Mouse (Mus musculus): ENCODE measurements around the gene Atp6v0c. TPM values are rescaled to one million over a fixed set of nuclear protein-coding genes. Genes with fewer than 3 reads are reported as not detected.

The Atp6v0c gene
- polyA plus RNA-seq, 1 experiment, result 2,818 TPM

- Histone ChIP-seq H3K27ac (ENCODE audit: insufficient read depth, low read length) (no peak overlapping the region), H3K4me1 (ENCODE audit: control insufficient read depth, insufficient read depth, low read length) (no peaks in the 10 kb centered on the region), H3K4me3 (ENCODE audit: insufficient read depth, low read length) (no peak overlapping the region)
- TF ChIP-seq POLR2A (IDR thresholded peaks at IDR 0.05; ENCODE audit: extremely low read depth, insufficient read depth, low read length) (no peak), CTCF (IDR thresholded peaks at IDR 0.05; ENCODE audit: extremely low read depth, insufficient read depth, low read length) (no peak)
Measured at GRCm38 (mm10) chr17:24174259-24174658, 4.8 kb upstream of the Atp6v0c start.

- H3K4me3 ChIP-seq (ENCODE audit: insufficient read depth, low read length), result no peak overlapping the region
- H3K4me1 ChIP-seq (ENCODE audit: control insufficient read depth, insufficient read depth, low read length), result no peaks in the 10 kb centered on the region
- no peak overlapping the region for H3K27ac ChIP-seq (ENCODE audit: insufficient read depth, low read length)
- no peak for TF ChIP-seq POLR2A (IDR thresholded peaks at IDR 0.05; ENCODE audit: extremely low read depth, insufficient read depth, low read length)
- peak; percentile 92 for TF ChIP-seq CTCF (IDR thresholded peaks at IDR 0.05; ENCODE audit: extremely low read depth, insufficient read depth, low read length)
Measured at GRCm38 (mm10) chr17:24173423-24173822, 3.9 kb upstream of the Atp6v0c start.

GRCm38 (mm10) chr17:24171738-24172137 is 2.2 kb upstream of the Atp6v0c start:
- H3K4me1 ChIP-seq (ENCODE audit: control insufficient read depth, insufficient read depth, low read length), result no peaks in the 10 kb centered on the region; the same call in 1 of the 2 replicates
- no peak overlapping the region for H3K4me3 ChIP-seq (ENCODE audit: insufficient read depth, low read length)
- no peak overlapping the region for H3K27ac ChIP-seq (ENCODE audit: insufficient read depth, low read length)
- TF ChIP-seq POLR2A (IDR thresholded peaks at IDR 0.05; ENCODE audit: extremely low read depth, insufficient read depth, low read length) (no peak), CTCF (IDR thresholded peaks at IDR 0.05; ENCODE audit: extremely low read depth, insufficient read depth, low read length) (no peak)

GRCm38 (mm10) chr17:24170729-24171128 is 1.2 kb upstream of the Atp6v0c start:
- H3K27ac ChIP-seq (ENCODE audit: insufficient read depth, low read length), result 0 out of 2 replicates have a peak overlapping the region, but pooled peaks have one; percentile 8
- peaks cover 3% of the 10 kb centered on the region; the same call in 1 of the 2 replicates for H3K4me1 ChIP-seq (ENCODE audit: control insufficient read depth, insufficient read depth, low read length)
- H3K4me3 ChIP-seq (ENCODE audit: insufficient read depth, low read length), result no peak overlapping the region
- TF ChIP-seq CTCF (IDR thresholded peaks at IDR 0.05; ENCODE audit: extremely low read depth, insufficient read depth, low read length) (no peak), POLR2A (IDR thresholded peaks at IDR 0.05; ENCODE audit: extremely low read depth, insufficient read depth, low read length) (no peak)

- Histone ChIP-seq H3K4me3 (ENCODE audit: insufficient read depth, low read length) (peak overlapping the region; percentile 93), H3K4me1 (ENCODE audit: control insufficient read depth, insufficient read depth, low read length) (peaks cover 7% of the 10 kb centered on the region; the same call in 1 of the 2 replicates), H3K27ac (ENCODE audit: insufficient read depth, low read length) (0 out of 2 replicates have a peak overlapping the region, but pooled peaks have one; percentile 8)
- TF ChIP-seq CTCF (IDR thresholded peaks at IDR 0.05; ENCODE audit: extremely low read depth, insufficient read depth, low read length) (no peak), POLR2A (IDR thresholded peaks at IDR 0.05; ENCODE audit: extremely low read depth, insufficient read depth, low read length) (no peak)
Measured at GRCm38 (mm10) chr17:24170125-24170524, 623 bp upstream of the Atp6v0c start.

- Histone ChIP-seq H3K27ac (ENCODE audit: insufficient read depth, low read length) (peak overlapping the region; percentile 100), H3K4me1 (ENCODE audit: control insufficient read depth, insufficient read depth, low read length) (peaks cover 7% of the 10 kb centered on the region; the same call in 1 of the 2 replicates), H3K4me3 (ENCODE audit: insufficient read depth, low read length) (peak overlapping the region; percentile 93)
- TF ChIP-seq POLR2A (IDR thresholded peaks at IDR 0.05; ENCODE audit: extremely low read depth, insufficient read depth, low read length), result no peak
- TF ChIP-seq CTCF (IDR thresholded peaks at IDR 0.05; ENCODE audit: extremely low read depth, insufficient read depth, low read length), result no peak
Measured at GRCm38 (mm10) chr17:24168590-24169277, 768 bp downstream of the Atp6v0c start.

- TF ChIP-seq CTCF (IDR thresholded peaks at IDR 0.05; ENCODE audit: extremely low read depth, insufficient read depth, low read length) (no peak), POLR2A (IDR thresholded peaks at IDR 0.05; ENCODE audit: extremely low read depth, insufficient read depth, low read length) (no peak)
- peak overlapping the region; percentile 93 for H3K4me3 ChIP-seq (ENCODE audit: insufficient read depth, low read length)
- H3K4me1 ChIP-seq (ENCODE audit: control insufficient read depth, insufficient read depth, low read length), result peaks cover 7% of the 10 kb centered on the region; the same call in 1 of the 2 replicates
- H3K27ac ChIP-seq (ENCODE audit: insufficient read depth, low read length), result no peak overlapping the region
Measured at GRCm38 (mm10) chr17:24167891-24168505, 1.5 kb downstream of the Atp6v0c start.

- Histone ChIP-seq H3K4me3 (ENCODE audit: insufficient read depth, low read length) (peak overlapping the region; percentile 93; the same call in 1 of the 2 replicates), H3K27ac (ENCODE audit: insufficient read depth, low read length) (no peak overlapping the region), H3K4me1 (ENCODE audit: control insufficient read depth, insufficient read depth, low read length) (peaks cover 7% of the 10 kb centered on the region; the same call in 1 of the 2 replicates)
- TF ChIP-seq CTCF (IDR thresholded peaks at IDR 0.05; ENCODE audit: extremely low read depth, insufficient read depth, low read length) (no peak), POLR2A (IDR thresholded peaks at IDR 0.05; ENCODE audit: extremely low read depth, insufficient read depth, low read length) (no peak)
Measured at GRCm38 (mm10) chr17:24167120-24167519, 2.4 kb downstream of the Atp6v0c start.

- TF ChIP-seq POLR2A (IDR thresholded peaks at IDR 0.05; ENCODE audit: extremely low read depth, insufficient read depth, low read length), result no peak
- no peak overlapping the region for H3K4me3 ChIP-seq (ENCODE audit: insufficient read depth, low read length)
- 0 out of 2 replicates have a peak overlapping the region, but pooled peaks have one; percentile 30 for H3K27ac ChIP-seq (ENCODE audit: insufficient read depth, low read length)
- H3K4me1 ChIP-seq (ENCODE audit: control insufficient read depth, insufficient read depth, low read length), result peaks cover 7% of the 10 kb centered on the region; the same call in 1 of the 2 replicates
Measured at GRCm38 (mm10) chr17:24164566-24165259, 4.8 kb downstream of the Atp6v0c start.

Data from cortical plate, adult 2 months (tissue).